Mouse (Mus musculus): Measurements from ENCODE around the gene Rragd.

DNA sequence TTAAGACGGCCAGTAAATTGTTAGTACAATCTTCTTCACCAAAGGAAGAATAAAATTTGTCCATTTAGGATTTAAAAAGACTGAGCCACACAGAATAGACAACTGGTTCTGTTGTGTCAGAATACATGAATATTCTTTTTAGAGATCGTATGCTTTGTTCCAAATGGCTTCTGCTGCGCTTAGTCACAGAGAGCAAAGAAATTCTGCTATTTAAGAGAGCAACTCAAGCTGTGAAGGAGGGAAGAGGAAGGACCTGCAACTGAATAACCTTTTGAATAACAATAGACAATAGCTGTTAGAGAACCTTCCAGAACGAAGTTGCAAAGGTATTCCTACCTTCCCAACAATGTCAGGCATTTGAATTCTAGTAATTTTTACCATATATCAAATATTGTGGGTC lies 41.9 kb upstream of the Rragd start:
- no peak for TF ChIP-seq MAX (IDR thresholded peaks at IDR 0.05)
- TF ChIP-seq CTCF (IDR thresholded peaks at IDR 0.05; ENCODE audit: control insufficient read depth, insufficient read depth, insufficient read length): no peak

All from C2C12 (cell line).